Comparison of ENCODE assay signal across 8 mouse cellular contexts in the genomic region with DNA sequence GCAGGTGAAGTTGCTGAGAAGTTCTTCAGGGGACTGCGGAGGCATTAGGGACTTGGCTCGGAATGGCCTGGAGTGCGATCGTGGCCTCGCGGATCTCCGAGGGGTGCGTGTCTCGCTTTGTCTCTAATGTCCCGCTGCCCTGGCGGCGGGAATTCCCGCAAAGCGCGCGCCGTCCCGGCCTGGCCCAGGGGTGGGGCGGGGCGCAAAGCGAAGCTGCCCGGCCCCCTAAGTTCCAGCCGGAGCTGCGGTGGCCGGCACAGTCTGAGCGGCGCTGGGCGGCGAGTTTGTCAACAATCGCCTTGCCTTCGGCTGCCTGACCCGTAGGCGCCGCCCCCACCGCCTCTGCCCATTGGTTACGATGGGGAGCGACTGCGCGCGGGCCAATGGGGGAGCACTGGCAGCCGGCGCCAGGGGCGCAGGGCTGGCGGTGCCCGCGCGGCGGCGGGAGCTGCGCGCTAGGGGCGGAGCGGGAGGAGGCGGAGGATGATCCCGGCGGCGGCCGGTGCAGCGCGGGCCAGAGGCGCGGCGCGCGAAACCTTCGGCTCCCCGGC. TPM values are rescaled to one million over a fixed set of nuclear protein-coding genes. Genes with fewer than 3 reads are reported as not detected.
A peak's percentile ranks its signal among the peaks of the same experiment; 100 is the strongest.
DNase-seq lines count a peak whose midpoint lies in the region; ATAC-seq lines count a peak whose summit lies in the region.

No protein-coding gene starts in this region.

- ATAC-seq in activated CD4-positive, CD25-positive, alpha-beta regulatory T cell, adult 4 months = peak; percentile 71
- peak; percentile 92 for ATAC-seq in hindbrain, embryonic 16.5 days

- H3K4me3 ChIP-seq in hindbrain, embryonic 16.5 days (ENCODE audit: low read length) = peak overlapping the region; percentile 71

- DNase-seq in cerebellum, postnatal 4 days (ENCODE audit: low spot score in 2 of 2) = peak; percentile 84 to 89
- peak; percentile 95 for DNase-seq in gastrocnemius, adult 18-20 months (ENCODE audit: low spot score)
- peak; percentile 73 to 87 for DNase-seq in left cerebral cortex, adult 18-20 months (ENCODE audit: low spot score in 2 of 2)
- DNase-seq in lung, postnatal 4 days = peak; percentile 96 to 99
- peak; percentile 89 for DNase-seq in right cerebral cortex, adult 18-20 months
- DNase-seq in urinary bladder, postnatal 10 days (ENCODE audit: low spot score) = peak; percentile 87

- peak overlapping the region; percentile 83 for H3K27ac ChIP-seq in hindbrain, embryonic 16.5 days (ENCODE audit: low read depth, low read length)

- H3K9ac ChIP-seq in hindbrain, embryonic 16.5 days (ENCODE audit: low read depth, low read length) = peak overlapping the region; percentile 74

- no peaks in the 10 kb centered on the region for H3K36me3 ChIP-seq in hindbrain, embryonic 16.5 days (ENCODE audit: control insufficient read depth, insufficient read depth, low read length)

- no peaks in the 10 kb centered on the region for H3K9me3 ChIP-seq in hindbrain, embryonic 16.5 days (ENCODE audit: control insufficient read depth, low read length)

- H3K4me1 ChIP-seq in hindbrain, embryonic 16.5 days (ENCODE audit: control insufficient read depth, insufficient read depth, low read depth, low read length) = peaks cover 42% of the 10 kb centered on the region

- WGBS in hindbrain, embryonic 16.5 days = 0% methylated on average over 39 of the region's 67 CpGs

- peak overlapping the region; percentile 100 for H3K4me2 ChIP-seq in hindbrain, embryonic 16.5 days (ENCODE audit: low read length)

- peaks cover 7% of the 10 kb centered on the region for H3K27me3 ChIP-seq in hindbrain, embryonic 16.5 days (replicated peaks; ENCODE audit: control insufficient read depth, insufficient read depth, low read length)

RNA-seq across cellular contexts. Expression of a gene that starts 1.4 kb away (rescaled TPM):
- polyA plus RNA-seq in activated CD4-positive, CD25-positive, alpha-beta regulatory T cell, adult 4 months (2017; shearing (Covaris generic)) = 10 to 100 TPM; 15.4 to 23.8 TPM
- 1 to 10 TPM; 5.4 to 9.9 TPM for total RNA-seq in gastrocnemius, adult 18-20 months (2021)
- 8.6 and 12.2 TPM in 2 replicates for polyA plus RNA-seq in hindbrain, embryonic 16.5 days (2015; fragmentation: Nextera tagmentation; extraction: Ambion mirVana)
- 1 to 10 TPM; 5.6 to 6.3 TPM for total RNA-seq in left cerebral cortex, adult 18-20 months (2021)

Comparison
In these comparisons a context has a peak if more than half of its experiments do, and no peak if none do; other contexts are left out.
1. Peak in every context shown above with its lines: DNase-seq, ATAC-seq, H3K4me3 ChIP-seq and H3K27ac ChIP-seq.